Mouse (Mus musculus) small intestine, adult 2 months (tissue): ENCODE data around the gene Fam149b.

Source experiments
- CTCF ChIP-seq: fragments of 200-500 bp; IDR thresholded peaks from 2 replicates; pipeline ENCODE4 v1.5.1; 2012; ENCODE audit warnings: low read depth, mild to moderate bottlenecking, control low read depth, inconsistent platforms, low read length, moderate library complexity, mixed read lengths; ENCODE audit not compliant: insufficient replicate concordance, insufficient read length; ENCODE audit errors: extremely low read depth
- POLR2A ChIP-seq: fragments of 200-500 bp; IDR thresholded peaks from 2 replicates; pipeline ENCODE4 v1.6.1; 2012; ENCODE audit warnings: low read depth, mild to moderate bottlenecking, control low read depth, inconsistent platforms, low read length, moderate library complexity

GRCm38 (mm10) chr14:20340149-20340548, 7.8 kb upstream of the Fam149b start:
- TF ChIP-seq POLR2A (no peak), CTCF (peak; percentile 36; the same call in 1 of the 2 replicates)
